Mouse (Mus musculus) heart, adult 2 months (tissue): ENCODE results near the gene Fgfr2.

Experiments
- CTCF ChIP-seq: fragments of 200-600 bp; IDR thresholded peaks from 2 replicates; pipeline ENCODE4 v1.8.1; 2022; ENCODE audit warnings: antibody characterized with exemption, mild to moderate bottlenecking, moderate library complexity
- EP300 ChIP-seq: fragments of 200-500 bp; IDR thresholded peaks from 2 replicates; pipeline ENCODE4 v1.6.1; 2011; ENCODE audit warnings: low read depth, low read length, control low read depth; ENCODE audit not compliant: insufficient read depth

GRCm38 (mm10) chr7:131036396-131036795 lies 2086.8 kb downstream of the Fgfr2 start:
- TF ChIP-seq CTCF (no peak), EP300 (no peak)
